In genomic region chr11:106037418-106037751, GRCm38 (mm10) we compare ENCODE assay signal across 8 mouse cellular contexts. TPM values are rescaled to one million over a fixed set of nuclear protein-coding genes. Genes with fewer than 3 reads are reported as not detected.
DNase-seq lines count a peak whose midpoint lies in the region; ATAC-seq and TF ChIP-seq lines count a peak whose summit lies in the region.

No protein-coding gene starts in this region.

- H3K27ac ChIP-seq in forebrain, embryonic 15.5 days (replicated peaks) = peak overlapping the region; percentile 90

- ATAC-seq in forebrain, embryonic 15.5 days (replicated peaks) = peak; percentile 11; the same call in 1 of the 2 replicates

- no peak for DNase-seq in lung, adult 2 months
- no peak for DNase-seq in lung, postnatal 14 days
- DNase-seq in c-Kit-negative CD71-positive TER-119-positive erythroid progenitor cells, embryonic 14.5 days (ENCODE audit: low read depth, low spot score) = peak; percentile 9
- peak; percentile 91 for DNase-seq in layer of hippocampus, adult 9-11 months
- peak; percentile 13 for DNase-seq in lung, postnatal 36 days
- DNase-seq in right cerebral cortex, postnatal 36 days (ENCODE audit: low spot score in 2 of 2) = peak; percentile 71 to 78
- DNase-seq in spleen, adult 12 weeks (ENCODE audit: low spot score) = no peak

- peak overlapping the region; percentile 95 for H3K4me3 ChIP-seq in lung, adult 2 months (replicated peaks; ENCODE audit: extremely low read depth, low read depth, low read length)
- peak overlapping the region; percentile 80 for H3K4me3 ChIP-seq in forebrain, embryonic 15.5 days

- no peak for TF ChIP-seq CTCF in lung, adult 2 months (IDR thresholded peaks at IDR 0.05; ENCODE audit: insufficient read depth, low read length)

- peak overlapping the region; percentile 84 for H3K4me2 ChIP-seq in forebrain, embryonic 15.5 days (replicated peaks)

- peaks cover 7% of the 10 kb centered on the region for H3K4me1 ChIP-seq in lung, adult 2 months (ENCODE audit: control insufficient read depth, insufficient read depth, low read length)
- peaks cover 37% of the 10 kb centered on the region for H3K4me1 ChIP-seq in forebrain, embryonic 15.5 days

- TF ChIP-seq POLR2A in lung, adult 2 months (IDR thresholded peaks at IDR 0.05; ENCODE audit: borderline replicate concordance, extremely low read depth, low read depth, low read length) = no peak

- H3K9me3 ChIP-seq in forebrain, embryonic 15.5 days = no peaks in the 10 kb centered on the region

- H3K9ac ChIP-seq in forebrain, embryonic 15.5 days (replicated peaks) = peak overlapping the region; percentile 90

- no peaks in the 10 kb centered on the region for H3K27me3 ChIP-seq in forebrain, embryonic 15.5 days

- H3K36me3 ChIP-seq in forebrain, embryonic 15.5 days = no peaks in the 10 kb centered on the region

- under 1% methylated on average over 13 of the region's 13 CpGs for WGBS in lung, adult 2 months
- WGBS in forebrain, embryonic 15.5 days = under 1% methylated on average over 13 of the region's 13 CpGs

RNA-seq across cellular contexts. Expression of gene Dcaf7, which starts 0.7 kb away (rescaled TPM):
- 43.8 and 51.5 TPM in 2 replicates for polyA plus RNA-seq in lung, adult 2 months (2012; rRNA removed)
- polyA plus RNA-seq in forebrain, embryonic 15.5 days (2015; fragmentation: Nextera tagmentation; extraction: Ambion mirVana) = 118 and 120 TPM in 2 replicates

RNA-seq across cellular contexts. Expression of gene Taco1, which starts 28.5 kb away (rescaled TPM):
- 9.3 and 9.7 TPM in 2 replicates for polyA plus RNA-seq in lung, adult 2 months (2012; rRNA removed)
- polyA plus RNA-seq in forebrain, embryonic 15.5 days (2015; fragmentation: Nextera tagmentation; extraction: Ambion mirVana) = 7.2 and 7.3 TPM in 2 replicates

RNA-seq across cellular contexts. Expression of gene Kcnh6, which starts 29.5 kb away (rescaled TPM):
- 0.44 and 0.45 TPM in 2 replicates for polyA plus RNA-seq in lung, adult 2 months (2012; rRNA removed)
- polyA plus RNA-seq in forebrain, embryonic 15.5 days (2015; fragmentation: Nextera tagmentation; extraction: Ambion mirVana) = 0.57 and 0.59 TPM in 2 replicates

RNA-seq across cellular contexts. Expression of gene Ace3, which starts 42.9 kb away (rescaled TPM):
- polyA plus RNA-seq in lung, adult 2 months (2012; rRNA removed) = 2.2 and 2.4 TPM in 2 replicates
- 0.08 TPM in 1 of 2 replicates, not detected in the other for polyA plus RNA-seq in forebrain, embryonic 15.5 days (2015; fragmentation: Nextera tagmentation; extraction: Ambion mirVana)

RNA-seq across cellular contexts. Expression of gene Map3k3, which starts 47.0 kb away (rescaled TPM):
- polyA plus RNA-seq in lung, adult 2 months (2012; rRNA removed) = 52.6 and 61.6 TPM in 2 replicates
- 14.2 TPM in 2 replicates for polyA plus RNA-seq in forebrain, embryonic 15.5 days (2015; fragmentation: Nextera tagmentation; extraction: Ambion mirVana)

Comparison
In these comparisons a context has a peak if more than half of its experiments do, and no peak if none do; other contexts are left out.
1. DNase-seq: peak in c-Kit-negative CD71-positive TER-119-positive erythroid progenitor cells, embryonic 14.5 days (single experiment), layer of hippocampus, adult 9-11 months (single experiment), lung, postnatal 36 days (single experiment) and right cerebral cortex, postnatal 36 days (2 of 2); none in lung, adult 2 months (single experiment), lung, postnatal 14 days (single experiment) and spleen, adult 12 weeks (single experiment).